Mouse (Mus musculus) thymus, adult 2 months (tissue): Measurements from ENCODE around the gene Pla1a. TPM values are rescaled to one million over a fixed set of nuclear protein-coding genes. Genes with fewer than 3 reads are reported as not detected.

Source experiments
- DNase-seq: peaks from one replicate; pipeline ENCODE4 v3.0.0; 2021
- H3K27ac ChIP-seq: fragments of 200-500 bp; 2 replicates; pipeline ENCODE4 v1.5.1; 2012; ENCODE audit warnings: low read length, control low read depth; ENCODE audit not compliant: control insufficient read depth, insufficient read depth
- H3K27me3 ChIP-seq: fragments of 200-500 bp; 2 replicates; pipeline ENCODE4 v1.6.1; 2012; ENCODE audit warnings: mild to moderate bottlenecking, low read length, moderate library complexity, mixed read lengths; ENCODE audit not compliant: control insufficient read depth, insufficient read depth
- H3K36me3 ChIP-seq: fragments of 200-500 bp; 2 replicates; pipeline ENCODE4 v1.6.1; 2012; ENCODE audit warnings: mild to moderate bottlenecking, low read length, moderate library complexity; ENCODE audit not compliant: control insufficient read depth, insufficient read depth
- H3K4me1 ChIP-seq: fragments of 200-500 bp; replicated peaks from 2 replicates; pipeline ENCODE4 v1.6.1; 2012; ENCODE audit warnings: low read length; ENCODE audit not compliant: control insufficient read depth, insufficient read depth
- H3K4me3 ChIP-seq: fragments of 200-500 bp; 2 replicates; pipeline ENCODE4 v1.5.1; 2012; ENCODE audit warnings: mild to moderate bottlenecking, low read length, control low read depth, moderate library complexity; ENCODE audit not compliant: control insufficient read depth, insufficient read depth
- CTCF ChIP-seq: fragments of 200-500 bp; IDR thresholded peaks from 2 replicates; pipeline ENCODE4 v1.5.1; 2012; ENCODE audit warnings: mild to moderate bottlenecking, control low read depth, low read length, moderate library complexity, borderline replicate concordance; ENCODE audit not compliant: control insufficient read depth, poor library complexity, insufficient read depth; ENCODE audit errors: extremely low read depth
- POLR2A ChIP-seq: fragments of 200-500 bp; IDR thresholded peaks from 2 replicates; pipeline ENCODE4 v1.6.1; 2012; ENCODE audit warnings: mild to moderate bottlenecking, low read length, control low read depth, moderate library complexity; ENCODE audit not compliant: control insufficient read depth, poor library complexity, insufficient read depth; ENCODE audit errors: extremely low read depth
- WGBS: fragments of 180-500 bp; shearing (Covaris S2); methylation state at CpG from one replicate; pipeline ENCODE4 v1.1.7; 2018; 5-methylcytosine and 5-hydroxymethylcytosine counted together
- polyA plus RNA-seq: library from polyadenylated mRNA; depleted of rRNA; stranded (reverse); fragments of >200 nt; gene quantifications from 2 replicates; pipeline ENCODE4 v1.2.3, GENCODE M21; 2012

Gene Pla1a
- polyA plus RNA-seq, 1 experiment, result 5.5 TPM

DNA sequence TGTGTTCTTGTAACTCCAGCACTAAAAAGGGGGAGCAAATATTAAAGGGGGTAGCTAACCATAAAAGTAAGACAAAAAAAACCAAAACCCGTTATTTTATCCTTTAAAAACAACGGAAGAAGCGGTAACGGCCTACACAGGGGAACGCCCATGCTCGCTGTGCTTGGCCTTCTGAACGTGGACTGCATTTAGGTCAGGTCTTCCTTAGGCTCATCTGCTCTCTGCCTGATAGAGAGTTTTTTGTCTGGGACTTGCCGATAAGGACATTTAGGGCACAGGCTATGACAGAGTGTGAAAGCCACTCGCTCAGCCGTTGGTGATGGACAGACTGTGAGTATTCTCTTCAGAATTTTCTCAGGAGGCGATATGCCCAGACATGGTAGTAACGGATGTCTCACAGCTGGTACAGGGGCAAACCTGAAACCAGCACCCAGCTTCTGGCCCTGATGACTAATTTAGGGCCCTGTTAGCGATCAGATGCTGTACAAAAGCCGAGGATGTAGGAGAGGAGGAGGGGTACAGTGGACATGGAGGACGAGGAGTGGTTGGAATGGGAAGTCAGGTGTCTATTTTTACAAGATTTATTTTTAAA lies 61.1 kb downstream of the Pla1a start:
- H3K27ac ChIP-seq, result no peak overlapping the region
- TF ChIP-seq CTCF (no peak), POLR2A (no peak)
- H3K36me3 ChIP-seq, result no peaks in the 10 kb centered on the region
- no peaks in the 10 kb centered on the region for H3K27me3 ChIP-seq
- H3K4me3 ChIP-seq, result no peak overlapping the region
- H3K4me1 ChIP-seq, result peaks cover 8% of the 10 kb centered on the region
- 94% methylated on average over 15 of the region's 15 CpGs for WGBS
- DNase-seq, result no peak

DNA sequence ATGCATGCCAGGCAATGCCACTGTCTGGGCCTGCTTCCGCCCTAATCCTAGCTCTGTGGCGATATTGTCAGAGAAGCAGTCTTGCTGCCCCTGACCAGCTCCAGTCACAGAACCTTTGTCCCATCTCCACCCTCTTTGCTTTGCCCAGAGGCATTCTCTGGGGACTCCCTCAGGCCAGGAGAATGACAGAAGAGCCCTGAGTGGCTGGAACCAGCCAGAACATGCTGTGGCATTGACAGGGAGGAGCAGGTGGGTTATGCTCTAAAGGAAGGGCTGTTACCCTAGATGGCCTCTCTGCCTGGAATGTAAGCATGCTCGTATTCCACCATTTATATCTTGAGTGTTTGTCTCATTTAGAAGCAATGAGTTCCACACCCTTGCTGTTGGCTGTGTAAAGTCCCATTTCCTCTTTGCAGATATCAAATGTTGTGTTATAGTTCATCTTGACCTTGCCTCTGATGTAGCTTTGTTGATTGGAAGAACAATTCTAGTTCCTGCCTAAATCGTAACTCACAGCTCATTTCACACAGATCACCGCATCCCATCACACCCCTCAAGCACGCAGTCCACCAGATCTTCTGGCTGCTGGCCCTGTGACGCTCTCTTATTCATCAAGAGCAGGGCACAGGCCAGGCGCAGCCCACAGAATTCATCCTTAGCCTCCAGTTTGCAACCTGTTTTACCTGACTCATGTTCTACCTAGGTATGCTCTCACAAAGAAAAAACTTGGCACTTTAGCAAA lies 62.1 kb downstream of the Pla1a start:
- no peak overlapping the region for H3K4me3 ChIP-seq
- H3K36me3 ChIP-seq, result no peaks in the 10 kb centered on the region
- no peak for DNase-seq
- 96% methylated on average over 8 of the region's 8 CpGs for WGBS
- 0 out of 2 replicates have a peak, but pooled peaks cover 3% of the 10 kb centered on the region for H3K4me1 ChIP-seq
- no peak for TF ChIP-seq CTCF
- no peak for TF ChIP-seq POLR2A
- H3K27ac ChIP-seq, result no peak overlapping the region
- no peaks in the 10 kb centered on the region for H3K27me3 ChIP-seq

DNA sequence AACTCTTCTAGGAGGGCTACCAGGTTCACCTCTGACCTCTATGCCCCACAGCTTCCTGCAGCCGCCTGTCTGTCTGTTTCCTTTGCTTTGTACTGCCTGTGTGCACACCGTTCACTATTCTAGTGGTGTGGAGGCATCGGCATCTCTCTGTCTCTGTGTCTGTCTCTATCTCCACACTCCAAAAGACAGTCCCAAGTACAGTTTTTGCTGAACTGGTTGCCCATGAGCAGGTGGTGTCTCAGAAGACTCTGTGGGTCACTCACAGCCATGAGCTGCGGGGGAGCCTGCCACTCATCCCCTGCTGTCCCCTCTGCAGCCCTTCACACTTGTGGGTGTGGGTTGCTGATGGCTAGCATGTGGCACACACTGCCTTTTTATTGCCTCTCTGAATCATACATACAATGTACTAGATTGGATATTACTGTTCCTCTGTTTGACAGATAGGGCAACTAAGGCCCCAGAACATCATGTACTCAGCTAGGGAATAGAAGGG lies 62.9 kb downstream of the Pla1a start:
- no peak overlapping the region for H3K4me3 ChIP-seq
- no peaks in the 10 kb centered on the region for H3K36me3 ChIP-seq
- no peak for DNase-seq
- no peaks in the 10 kb centered on the region for H3K27me3 ChIP-seq
- no peak for TF ChIP-seq POLR2A
- TF ChIP-seq CTCF, result no peak
- 77% methylated on average over 4 of the region's 4 CpGs for WGBS
- H3K27ac ChIP-seq, result no peak overlapping the region
- 0 out of 2 replicates have a peak, but pooled peaks cover 3% of the 10 kb centered on the region for H3K4me1 ChIP-seq

DNA sequence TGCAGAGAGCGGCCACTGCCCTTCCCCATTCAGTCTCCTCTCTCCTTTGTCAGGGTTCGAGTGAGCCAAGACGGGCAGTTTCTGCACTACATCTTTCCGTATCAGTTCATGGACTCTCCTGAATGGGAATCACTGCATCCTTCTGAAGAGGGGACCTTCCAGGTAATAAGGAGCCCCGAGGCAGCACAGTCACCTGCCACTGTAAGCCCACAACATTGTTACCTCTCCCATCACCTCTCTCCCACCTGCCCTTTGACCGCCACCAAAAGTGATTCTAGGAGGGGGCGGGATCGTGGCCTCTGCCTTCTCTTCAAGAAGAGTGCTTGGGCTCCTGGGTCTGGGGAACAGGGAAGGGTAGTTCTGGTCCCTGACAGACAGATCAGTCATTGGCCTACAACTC lies 63.5 kb downstream of the Pla1a start:
- Histone ChIP-seq H3K36me3 (no peaks in the 10 kb centered on the region), H3K4me1 (0 out of 2 replicates have a peak, but pooled peaks cover 3% of the 10 kb centered on the region), H3K4me3 (no peak overlapping the region), H3K27ac (no peak overlapping the region), H3K27me3 (no peaks in the 10 kb centered on the region)
- no peak for DNase-seq
- WGBS, result 96% methylated on average over 8 of the region's 8 CpGs
- no peak for TF ChIP-seq CTCF
- TF ChIP-seq POLR2A, result no peak

DNA sequence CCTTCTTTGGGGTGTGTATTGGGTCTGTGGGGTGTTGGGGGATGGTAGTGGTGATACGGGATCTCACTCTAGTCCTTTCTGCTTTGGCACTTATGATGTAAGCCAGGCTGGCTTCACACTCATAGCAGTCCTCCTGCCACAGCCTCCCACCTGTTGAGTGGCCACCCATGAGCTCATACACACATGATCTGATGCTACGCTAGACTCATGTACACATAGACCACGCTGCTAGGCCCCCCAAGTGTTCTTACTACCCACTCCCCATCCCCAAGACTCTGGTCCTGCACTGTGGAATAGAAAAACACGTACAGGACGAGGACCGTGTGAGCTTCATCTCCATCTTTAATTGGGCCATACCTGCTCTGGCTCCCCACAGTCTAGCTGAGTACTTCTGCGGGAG lies 63.9 kb downstream of the Pla1a start:
- 0 out of 2 replicates have a peak, but pooled peaks cover 3% of the 10 kb centered on the region for H3K4me1 ChIP-seq
- H3K4me3 ChIP-seq, result no peak overlapping the region
- no peaks in the 10 kb centered on the region for H3K27me3 ChIP-seq
- H3K27ac ChIP-seq, result no peak overlapping the region
- no peak for DNase-seq
- TF ChIP-seq POLR2A, result no peak
- no peak for TF ChIP-seq CTCF
- 92% methylated on average over 7 of the region's 7 CpGs for WGBS
- H3K36me3 ChIP-seq, result no peaks in the 10 kb centered on the region

DNA sequence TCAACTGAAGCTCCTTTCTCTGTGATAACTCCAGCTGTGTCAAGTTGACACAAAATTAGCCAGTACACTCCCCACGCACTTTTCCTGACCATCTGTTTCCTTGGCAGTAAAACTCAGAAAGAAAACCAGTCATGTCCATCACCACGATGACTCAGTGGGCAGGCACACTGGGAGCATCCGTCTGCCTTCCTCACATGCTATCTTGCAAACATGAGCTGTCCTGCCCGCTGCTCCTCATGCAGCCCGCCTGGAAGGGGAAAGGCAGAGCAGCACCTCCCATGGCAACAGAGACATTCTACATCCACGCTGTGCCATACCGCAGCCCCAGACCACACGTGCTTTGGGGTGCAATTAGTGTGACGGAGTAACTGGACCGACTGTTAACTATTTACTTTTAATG lies 64.6 kb downstream of the Pla1a start:
- H3K4me1 ChIP-seq, result 0 out of 2 replicates have a peak, but pooled peaks cover 3% of the 10 kb centered on the region
- no peak overlapping the region for H3K27ac ChIP-seq
- WGBS, result 64% methylated on average over 10 of the region's 10 CpGs
- no peaks in the 10 kb centered on the region for H3K27me3 ChIP-seq
- no peaks in the 10 kb centered on the region for H3K36me3 ChIP-seq
- DNase-seq, result no peak
- no peak for TF ChIP-seq POLR2A
- no peak for TF ChIP-seq CTCF
- H3K4me3 ChIP-seq, result no peak overlapping the region
